Mouse (Mus musculus) liver, adult 2 months (tissue): Measurements from ENCODE around the gene Akap5.

Source experiments
- CTCF ChIP-seq: fragments of 200-500 bp; IDR thresholded peaks from 2 replicates; pipeline ENCODE4 v1.5.1; 2011; ENCODE audit warnings: low read depth, low read length, control low read depth
- POLR2A ChIP-seq: fragments of 200-500 bp; IDR thresholded peaks from 2 replicates; pipeline ENCODE4 v1.6.1; 2011; ENCODE audit warnings: low read length, control low read depth; ENCODE audit not compliant: insufficient read depth; ENCODE audit errors: extremely low read depth

GRCm38 (mm10) chr12:76282532-76283173 lies 42.0 kb upstream of the Akap5 start:
- TF ChIP-seq CTCF = no peak
- no peak for TF ChIP-seq POLR2A
